23 mouse cellular contexts compared by ENCODE assay signal in genomic region chr6:85547642-85548041, GRCm38 (mm10). TPM values are rescaled to one million over a fixed set of nuclear protein-coding genes. Genes with fewer than 3 reads are reported as not detected.
DNase-seq lines count a peak whose midpoint lies in the region; TF ChIP-seq lines count a peak whose summit lies in the region.
"Had no signal": no experiment of that assay in that cellular context is flagged by ENCODE, and none has a peak within 500 bp of the region (broad histone marks: within the 10 kb centered on the region; RNA-seq: fewer than 3 reads in every experiment).

No protein-coding gene starts in this region.

- H3K27me3 ChIP-seq in MEL (ENCODE audit: control insufficient read depth in 1 of 2, insufficient read depth in 2 of 2, low read length in 2 of 2), result 0 out of 4 replicates have a peak, but pooled peaks cover 0 to under 1% of the 10 kb centered on the region in 2 experiments

- H3K9ac ChIP-seq in MEL (ENCODE audit: control insufficient read depth, low read depth, low read length, poor library complexity, severe bottlenecking), result peak overlapping the region; percentile 2; the same call in 1 of the 2 replicates

- peak; percentile 77 for DNase-seq in MEL (ENCODE audit: low read depth, low spot score)
- DNase-seq in MEL-GATA-1-ER (ENCODE audit: extremely low read depth, low read depth), result peak; percentile 43
- no peak for DNase-seq in cerebellum, adult 8-10 months
- no peak for DNase-seq in right cerebral cortex, postnatal 36 days (ENCODE audit: low spot score in 2 of 2)
- DNase-seq: adrenal gland, adult 2 months; adrenal gland, adult 8-10 months; adrenal gland, postnatal 10 days; adrenal gland, postnatal 14 days; adrenal gland, postnatal 25 days; adrenal gland, postnatal 36 days; B cell, adult 2 months; cerebellum, adult 11 months; cerebellum, adult 11-12 months; cerebellum, adult 18-20 months; cerebellum, adult 2 months; cerebellum, adult 9-10 months had no signal

- TF ChIP-seq EP300 in MEL (IDR thresholded peaks at IDR 0.05; ENCODE audit: low read depth in 1 of 2, low read length in 2 of 2), result peak; percentile 67 to 76; a peak in 3 of 4 replicates

- no peak for TF ChIP-seq CTCF in MEL (IDR thresholded peaks at IDR 0.05 in 2 of 3, conservative IDR thresholded peaks at IDR 0.05 in 1 of 3; ENCODE audit: control insufficient read depth in 1 of 3, insufficient read depth in 1 of 3, low read depth in 2 of 3, low read length in 3 of 3, poor library complexity in 1 of 3, severe bottlenecking in 1 of 3)

- no peak for TF ChIP-seq POLR2A in MEL (IDR thresholded peaks at IDR 0.05; ENCODE audit: control insufficient read depth in 1 of 2, insufficient read depth in 1 of 2, low read depth in 1 of 2, low read length in 2 of 2, poor library complexity in 1 of 2)

- no peak for TF ChIP-seq RAD21 in MEL (IDR thresholded peaks at IDR 0.05; ENCODE audit: low read depth, low read length)

- no peaks in the 10 kb centered on the region for H3K9me3 ChIP-seq in MEL (replicated peaks; ENCODE audit: insufficient read depth, low read length)
- H3K9me3 ChIP-seq: G1E had no signal

- peak overlapping the region; percentile 65 for H3K27ac ChIP-seq in MEL (ENCODE audit: control insufficient read depth, low read depth, low read length)

- no peaks in the 10 kb centered on the region for H3K79me2 ChIP-seq in MEL (ENCODE audit: control insufficient read depth, insufficient read depth, low read length, poor library complexity)

- H3K36me3 ChIP-seq in MEL (ENCODE audit: control insufficient read depth in 1 of 2, insufficient read depth in 2 of 2, low read length in 2 of 2), result peaks cover 0 to 13% of the 10 kb centered on the region in 2 experiments; a peak in 2 of 4 replicates
- H3K36me3 ChIP-seq: G1E had no signal

- peak overlapping the region in 1 of 2 experiments; percentile 48; a peak in 2 of 4 replicates for H3K4me3 ChIP-seq in MEL (ENCODE audit: control insufficient read depth in 1 of 2, insufficient read depth in 1 of 2, low read depth in 2 of 2, low read length in 2 of 2)

- H3K4me1 ChIP-seq in MEL (ENCODE audit: control insufficient read depth in 1 of 2, insufficient read depth in 2 of 2, low read length in 2 of 2), result peaks cover 6 to 8% of the 10 kb centered on the region in 2 experiments

TF ChIP-seq in MEL, 35 proteins besides CTCF, POLR2A, EP300 and RAD21:
- TF ChIP-seq TBP (IDR thresholded peaks at IDR 0.05; ENCODE audit: low read depth, low read length), result no peak
- TF ChIP-seq RCOR1 (IDR thresholded peaks at IDR 0.05; ENCODE audit: low read depth, low read length), result 0 out of 2 replicates have a peak, but pooled peaks have one; percentile 59
- TF ChIP-seq TCF12 (IDR thresholded peaks at IDR 0.05; ENCODE audit: low read depth, low read length), result peak; percentile 48
- peak; percentile 87 for TF ChIP-seq ZNF384 (IDR thresholded peaks at IDR 0.05; ENCODE audit: low read depth, low read length)
- TF ChIP-seq ZMIZ1 (IDR thresholded peaks at IDR 0.05; ENCODE audit: low read depth, low read length), result no peak
- peak; percentile 69 for TF ChIP-seq SIN3A (IDR thresholded peaks at IDR 0.05; ENCODE audit: low read length)
- no peak for TF ChIP-seq UBTF (IDR thresholded peaks at IDR 0.05; ENCODE audit: borderline replicate concordance, insufficient read depth, low read depth, low read length)
- peak; percentile 70; the same call in 1 of the 2 replicates for TF ChIP-seq ETS1 (IDR thresholded peaks at IDR 0.05; ENCODE audit: low read depth, low read length)
- no peak for TF ChIP-seq BHLHE40 (IDR thresholded peaks at IDR 0.05; ENCODE audit: borderline replicate concordance, low read depth, low read length)
- TF ChIP-seq MYC (IDR thresholded peaks at IDR 0.05; ENCODE audit: low read depth, low read length), result peak; percentile 45; the same call in 1 of the 2 replicates
- peak; percentile 79 for TF ChIP-seq MYB (IDR thresholded peaks at IDR 0.05; ENCODE audit: low read depth, low read length)
- peak; percentile 44 for TF ChIP-seq GATA1 (IDR thresholded peaks at IDR 0.05; ENCODE audit: low read depth, low read length)
- no peak for TF ChIP-seq KAT2A (conservative IDR thresholded peaks at IDR 0.05; ENCODE audit: low read depth, low read length)
- TF ChIP-seq HCFC1 (IDR thresholded peaks at IDR 0.05; ENCODE audit: low read depth, low read length), result no peak
- TF ChIP-seq MEF2A (IDR thresholded peaks at IDR 0.05; ENCODE audit: extremely low read depth, insufficient replicate concordance, low read depth, low read length, poor library complexity, severe bottlenecking), result peak; percentile 91
- no peak for TF ChIP-seq ZKSCAN1 (IDR thresholded peaks at IDR 0.05; ENCODE audit: low read depth, low read length)
- no peak for TF ChIP-seq MAX (IDR thresholded peaks at IDR 0.05; ENCODE audit: low read length)

RNA-seq across cellular contexts. Expression of gene Egr4, which starts 34.3 kb away (rescaled TPM):
- total RNA-seq in MEL (2012; rRNA removed), result not detected in 2 replicates
- polyA plus RNA-seq in MEL (2012; ENCODE audit: insufficient read depth in 1 of 2, insufficient read length in 2 of 2, low read depth in 1 of 2, low replicate concordance in 2 of 2, missing spikeins in 1 of 2), result not detected
- total RNA-seq: adrenal gland, adult 18-20 months; adrenal gland, adult 2 months; adrenal gland, adult 8-10 months; adrenal gland, postnatal 25 days; adrenal gland, postnatal 36 days; CH12.LX; G1E had no signal
- polyA plus RNA-seq: activated CD4-positive, CD25-positive, alpha-beta regulatory T cell, adult 4 months; adrenal gland, adult 2 months; C2C12; CD4-positive, CD25-positive, alpha-beta regulatory T cell, adult 4 months; G1E; Patski had no signal

RNA-seq across cellular contexts. Expression of gene Alms1, which starts 39.7 kb away (rescaled TPM):
- total RNA-seq in MEL (2012; rRNA removed), result 8.8 and 9.0 TPM in 2 replicates
- polyA plus RNA-seq in MEL (2012; ENCODE audit: insufficient read depth in 1 of 2, insufficient read length in 2 of 2, low read depth in 1 of 2, low replicate concordance in 2 of 2, missing spikeins in 1 of 2), result 10 to 100 TPM in 1 of 2 experiments, 1 to 10 TPM in 1; 7.5 to 47.3 TPM

RNA-seq across cellular contexts. Expression of gene Fbxo41, which starts 44.8 kb away (rescaled TPM):
- total RNA-seq in MEL (2012; rRNA removed), result 0.04 TPM in 1 of 2 replicates, not detected in the other
- under 1 TPM in 1 of 2 experiments, not detected in 1; 0.01 TPM for polyA plus RNA-seq in MEL (2012; ENCODE audit: insufficient read depth in 1 of 2, insufficient read length in 2 of 2, low read depth in 1 of 2, low replicate concordance in 2 of 2, missing spikeins in 1 of 2)
- polyA plus RNA-seq: G1E had no signal

Comparison
In these comparisons a context has a peak if more than half of its experiments do, and no peak if none do; other contexts are left out.
1. DNase-seq: peak in MEL (single experiment) and MEL-GATA-1-ER (single experiment); none in cerebellum, adult 8-10 months (single experiment) and right cerebral cortex, postnatal 36 days (0 of 2).